Mouse (Mus musculus) hematopoietic stem cell, adult 5-6 weeks (primary cell): ENCODE measurements around the gene Krt14. TPM values are rescaled to one million over a fixed set of nuclear protein-coding genes. Genes with fewer than 3 reads are reported as not detected.
A peak's percentile ranks its signal among the peaks of the same experiment; 100 is the strongest.

Source experiments
- ATAC-seq, 2 experiments: fragments of 125-278 bp in 1 of 2; replicated peaks in 1 of 2; 2 replicates each; pipeline ENCODE4 v1.8.0; 2016 to 2017; ENCODE audit warnings: inconsistent platforms in 2 of 2, mild to moderate bottlenecking in 2 of 2, moderate number of reproducible peaks in 2 of 2, low read depth in 1 of 2, moderate TSS enrichment in 1 of 2; ENCODE audit not compliant: low FRiP score in 2 of 2, poor library complexity in 2 of 2, severe bottlenecking in 2 of 2, insufficient read depth in 1 of 2, low TSS enrichment in 1 of 2
- total RNA-seq: library from RNA; stranded (forward); fragments of 172-1452, 232-1000 nt; gene quantifications from 2 replicates; pipeline ENCODE4 v1.2.3, GENCODE M21; 2017

Gene Krt14
- total RNA-seq, 1 experiment from 2014 or later: not detected

GRCm38 (mm10) chr11:100178307-100178706 lies 29.0 kb downstream of the Krt14 start:
- ATAC-seq: no peak

- ATAC-seq: no peak
Measured at GRCm38 (mm10) chr11:100176791-100177190, 30.6 kb downstream of the Krt14 start.

GRCm38 (mm10) chr11:100168765-100169762 lies 38.3 kb downstream of the Krt14 start:
- peak in 1 of 2 experiments; percentile 36; a peak in 2 of 4 replicates for ATAC-seq

- ATAC-seq: no peak
Measured at GRCm38 (mm10) chr11:100168071-100168470, 39.3 kb downstream of the Krt14 start.

- no peak for ATAC-seq
Measured at GRCm38 (mm10) chr11:100164392-100164791, 43.0 kb downstream of the Krt14 start.

- ATAC-seq: no peak
Measured at GRCm38 (mm10) chr11:100157908-100158477, 49.4 kb downstream of the Krt14 start.

- no peak for ATAC-seq
Measured at GRCm38 (mm10) chr11:100157331-100157730, 50.0 kb downstream of the Krt14 start.

GRCm38 (mm10) chr11:100155497-100156255 lies 51.7 kb downstream of the Krt14 start:
- ATAC-seq: no peak

Other genes with a start within 250 kb of the Krt14 start
- gene Krtap29-1, start 228.5 kb downstream of the Krt14 start, total RNA-seq: not detected in 2 replicates
- not detected in 2 replicates for gene Krtap16-1, start 221.0 kb downstream of the Krt14 start, total RNA-seq
- not detected in 2 replicates for gene Krtap17-1, start 213.6 kb downstream of the Krt14 start, total RNA-seq
- not detected in 2 replicates for gene Krt33a, start 191.3 kb downstream of the Krt14 start, total RNA-seq
- gene Krt33b, start 177.7 kb downstream of the Krt14 start, total RNA-seq: not detected in 2 replicates
- not detected in 2 replicates for gene Krt34, start 166.0 kb downstream of the Krt14 start, total RNA-seq
- not detected in 2 replicates for gene Krt31, start 157.0 kb downstream of the Krt14 start, total RNA-seq
- not detected in 2 replicates for gene Krt32, start 119.3 kb downstream of the Krt14 start, total RNA-seq
- not detected in 2 replicates for gene Krt35, start 111.3 kb downstream of the Krt14 start, total RNA-seq
- not detected in 2 replicates for gene Krt36, start 101.9 kb downstream of the Krt14 start, total RNA-seq
- not detected in 2 replicates for gene Krt13, start 86.0 kb downstream of the Krt14 start, total RNA-seq
- gene Krt15, start 71.6 kb downstream of the Krt14 start, total RNA-seq: not detected in 2 replicates
- gene Krt19, start 58.9 kb downstream of the Krt14 start, total RNA-seq: not detected in 2 replicates
- not detected in 2 replicates for gene Krt9, start 14.3 kb downstream of the Krt14 start, total RNA-seq
- not detected in 2 replicates for gene Krt16, start 41.4 kb upstream of the Krt14 start, total RNA-seq
- gene Krt17, start 53.5 kb upstream of the Krt14 start, total RNA-seq: 0.44 TPM in 1 of 2 replicates, not detected in the other
- not detected in 2 replicates for gene Krt42, start 62.3 kb upstream of the Krt14 start, total RNA-seq
- 225 and 235 TPM in 2 replicates for gene Eif1, start 112.3 kb upstream of the Krt14 start, total RNA-seq
- gene Gast, start 126.9 kb upstream of the Krt14 start, total RNA-seq: not detected in 2 replicates
- 0.88 TPM in 1 of 2 replicates, not detected in the other for gene Hap1, start 148.6 kb upstream of the Krt14 start, total RNA-seq
- 2.1 and 9.9 TPM in 2 replicates for gene Jup, start 190.2 kb upstream of the Krt14 start, total RNA-seq
- gene P3h4, start 207.3 kb upstream of the Krt14 start, total RNA-seq: 0.65 and 2.7 TPM in 2 replicates
- 0.38 and 0.74 TPM in 2 replicates for gene Fkbp10, start 208.1 kb upstream of the Krt14 start, total RNA-seq
- 50.2 and 73.2 TPM in 2 replicates for gene Nt5c3b, start 234.3 kb upstream of the Krt14 start, total RNA-seq
- gene Klhl10, start 234.4 kb upstream of the Krt14 start, total RNA-seq: 0.60 and 2.1 TPM in 2 replicates